Mouse (Mus musculus) limb, embryonic 12.5 days (tissue): Measurements from ENCODE around the gene Btbd8. TPM values are rescaled to one million over a fixed set of nuclear protein-coding genes. Genes with fewer than 3 reads are reported as not detected.

ENCODE experiments used
- ATAC-seq: fragments of 200-750 bp; cut with Nextera tagmentation; 2 replicates; pipeline ENCODE4 v1.8.0; 2017; ENCODE audit warnings: low read depth, moderate TSS enrichment; ENCODE audit not compliant: insufficient number of reproducible peaks, insufficient read depth, low FRiP score, low TSS enrichment
- H3K27ac ChIP-seq: fragments of 300-500 bp; sonication (generic); 2 replicates; pipeline ENCODE4 v1.5.1; 2016; ENCODE audit warnings: mild to moderate bottlenecking, moderate library complexity
- H3K27me3 ChIP-seq: fragments of 300-500 bp; sonication (generic); 2 replicates; pipeline ENCODE4 v1.6.1; 2016; ENCODE audit warnings: mild to moderate bottlenecking, moderate library complexity
- H3K36me3 ChIP-seq: fragments of 300-500 bp; sonication (generic); 2 replicates; pipeline ENCODE4 v1.6.1; 2016; ENCODE audit warnings: mild to moderate bottlenecking, moderate library complexity
- H3K4me1 ChIP-seq: fragments of 300-500 bp; sonication (generic); replicated peaks from 2 replicates; pipeline ENCODE4 v1.6.1; 2016
- H3K4me2 ChIP-seq: fragments of 300-500 bp; sonication (generic); 2 replicates; pipeline ENCODE4 v1.6.1; 2016; ENCODE audit warnings: mild to moderate bottlenecking, moderate library complexity
- H3K4me3 ChIP-seq: fragments of 300-500 bp; sonication (generic); replicated peaks from 2 replicates; pipeline ENCODE4 v1.5.1; 2016; ENCODE audit warnings: mild to moderate bottlenecking
- H3K9ac ChIP-seq: fragments of 300-500 bp; sonication (generic); replicated peaks from 2 replicates; pipeline ENCODE4 v1.6.1; 2016; ENCODE audit warnings: mild to moderate bottlenecking, moderate library complexity
- H3K9me3 ChIP-seq: fragments of 300-500 bp; sonication (generic); 2 replicates; pipeline ENCODE4 v1.6.1; 2016; ENCODE audit warnings: mild to moderate bottlenecking, moderate library complexity
- WGBS: fragments of 180-500 bp; shearing (Covaris S2); methylation state at CpG from one replicate; pipeline ENCODE4 v1.1.7; 2016; 5-methylcytosine and 5-hydroxymethylcytosine counted together
- polyA plus RNA-seq: library from polyadenylated mRNA; unstranded; fragments of >200 nt; fragmentation: Nextera tagmentation; extraction: Ambion mirVana; gene quantifications from 2 replicates; pipeline ENCODE4 v1.2.1, GENCODE M21; 2016

The Btbd8 gene
- polyA plus RNA-seq, 1 experiment from 2014 or later = 6.7 TPM

DNA sequence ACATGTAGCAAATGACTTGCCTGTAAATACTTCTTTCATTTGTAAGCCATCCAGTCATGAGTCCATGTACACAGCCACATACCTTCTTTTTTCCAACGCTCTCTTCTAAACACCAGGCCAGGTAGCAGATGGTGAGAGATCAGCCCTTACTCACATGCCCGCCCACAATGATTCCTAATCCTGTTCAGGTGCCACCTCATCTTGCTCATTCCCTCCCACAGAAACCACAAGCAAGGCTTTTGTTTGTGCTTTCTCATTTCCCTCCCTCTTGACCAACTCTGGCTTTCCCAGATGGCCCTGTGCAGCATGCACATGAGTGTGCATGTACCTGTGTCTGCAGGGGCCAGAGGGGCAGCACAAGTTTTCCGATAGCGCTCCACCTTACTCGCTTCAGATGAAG lies 12.5 kb downstream of the Btbd8 start:
- 95% methylated on average over 5 of the region's 5 CpGs for WGBS
- no peaks in the 10 kb centered on the region for H3K27me3 ChIP-seq
- H3K4me2 ChIP-seq = no peak overlapping the region
- H3K4me3 ChIP-seq = no peak overlapping the region
- H3K4me1 ChIP-seq = no peaks in the 10 kb centered on the region
- H3K9me3 ChIP-seq = no peaks in the 10 kb centered on the region
- H3K9ac ChIP-seq = no peak overlapping the region
- peaks cover 9% of the 10 kb centered on the region; the same call in 1 of the 2 replicates for H3K36me3 ChIP-seq
- ATAC-seq = no peak
- H3K27ac ChIP-seq = no peak overlapping the region

DNA sequence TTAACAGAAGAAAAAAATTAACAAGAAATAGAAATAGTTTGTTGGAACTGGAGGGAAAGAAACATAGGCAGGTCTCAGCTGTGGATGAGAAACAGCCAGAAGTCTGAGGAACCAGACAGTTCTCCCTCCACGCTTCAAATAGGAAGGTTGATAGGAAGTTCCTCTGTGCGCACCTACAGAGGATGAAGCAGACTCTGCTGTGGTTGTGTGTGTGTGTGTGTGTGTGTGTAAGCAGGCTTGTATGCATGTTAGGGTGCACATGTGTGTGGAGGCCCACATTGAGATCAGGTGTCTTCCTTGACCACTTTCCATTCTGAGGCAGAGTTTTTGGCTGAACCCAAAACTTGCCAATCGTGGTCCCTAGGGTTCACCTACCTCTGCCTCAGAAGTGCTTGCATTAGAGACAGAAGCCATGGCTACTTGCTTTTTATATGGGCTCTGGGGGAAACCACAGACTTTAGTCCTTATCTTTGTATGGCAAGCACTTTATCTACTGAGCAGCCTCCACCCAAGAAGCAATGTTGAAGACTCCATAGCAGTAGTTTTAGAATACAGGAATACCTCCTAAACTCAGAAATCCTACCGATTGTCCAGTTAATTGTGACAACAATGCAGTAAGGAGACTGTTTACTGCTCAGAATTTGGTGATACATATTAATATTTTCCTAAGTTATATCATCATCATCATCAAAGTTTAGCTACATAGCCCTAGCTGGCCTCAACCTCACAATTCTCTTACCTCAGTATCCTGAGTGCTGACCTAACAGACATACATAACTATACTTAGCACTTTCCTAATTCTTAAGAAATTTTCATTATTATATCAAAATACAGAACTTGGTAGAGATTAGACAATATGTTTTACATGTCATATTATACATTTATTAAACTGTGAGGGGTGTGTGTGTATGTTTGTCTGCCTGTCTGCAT lies 24.6 kb downstream of the Btbd8 start:
- Histone ChIP-seq H3K27me3 (no peaks in the 10 kb centered on the region), H3K27ac (no peak overlapping the region), H3K36me3 (no peaks in the 10 kb centered on the region; the same call in 1 of the 2 replicates), H3K4me2 (no peak overlapping the region), H3K4me3 (no peak overlapping the region), H3K4me1 (no peaks in the 10 kb centered on the region), H3K9me3 (no peaks in the 10 kb centered on the region), H3K9ac (no peak overlapping the region)
- ATAC-seq = no peak
- WGBS = 86% methylated on average over 4 of the region's 4 CpGs

- H3K36me3 ChIP-seq = peaks cover 10% of the 10 kb centered on the region
- H3K27me3 ChIP-seq = no peaks in the 10 kb centered on the region
- ATAC-seq = no peak
- no peak overlapping the region for H3K4me2 ChIP-seq
- 61% methylated on average over 5 of the region's 5 CpGs for WGBS
- H3K4me3 ChIP-seq = no peak overlapping the region
- H3K27ac ChIP-seq = no peak overlapping the region
- H3K9ac ChIP-seq = no peak overlapping the region
- H3K9me3 ChIP-seq = no peaks in the 10 kb centered on the region
- H3K4me1 ChIP-seq = no peaks in the 10 kb centered on the region
Measured at GRCm38 (mm10) chr5:107466501-107466900, 28.7 kb downstream of the Btbd8 start.

DNA sequence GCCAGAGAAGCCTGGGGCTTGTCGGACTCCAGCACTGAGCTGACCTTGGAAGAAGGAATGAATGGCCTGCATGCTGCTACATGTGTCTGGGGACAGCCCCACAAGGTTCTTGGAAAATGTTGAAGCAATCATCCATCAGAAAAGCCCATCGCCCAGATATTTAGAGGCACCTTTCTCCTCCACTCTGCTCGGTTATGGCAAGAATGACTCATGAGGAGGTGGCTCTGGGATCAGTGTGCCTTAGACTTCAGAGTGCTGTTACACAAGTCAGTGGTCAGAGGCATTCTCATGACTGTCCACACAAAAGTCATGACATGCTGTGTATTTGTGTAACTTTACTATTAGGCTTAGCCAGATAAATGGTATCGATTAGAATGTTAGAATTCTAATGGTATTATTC lies 29.3 kb downstream of the Btbd8 start:
- WGBS = 81% methylated on average over 4 of the region's 4 CpGs

GRCm38 (mm10) chr5:107470600-107471329 lies 33.0 kb downstream of the Btbd8 start:
- H3K4me2 ChIP-seq = no peak overlapping the region
- H3K9me3 ChIP-seq = 0 out of 2 replicates have a peak, but pooled peaks cover 8% of the 10 kb centered on the region
- WGBS = 77% methylated on average over 10 of the region's 10 CpGs
- no peaks in the 10 kb centered on the region for H3K27me3 ChIP-seq
- H3K36me3 ChIP-seq = peaks cover 24% of the 10 kb centered on the region
- H3K27ac ChIP-seq = no peak overlapping the region
- no peak overlapping the region for H3K4me3 ChIP-seq
- no peak overlapping the region for H3K9ac ChIP-seq
- ATAC-seq = no peak
- H3K4me1 ChIP-seq = no peaks in the 10 kb centered on the region

More for the DNA sequence above, 29.3 kb downstream of the Btbd8 start:
- Histone ChIP-seq H3K27ac (no peak overlapping the region), H3K36me3 (peaks cover 12% of the 10 kb centered on the region), H3K27me3 (no peaks in the 10 kb centered on the region), H3K4me3 (no peak overlapping the region), H3K4me1 (no peaks in the 10 kb centered on the region), H3K9ac (no peak overlapping the region), H3K9me3 (no peaks in the 10 kb centered on the region), H3K4me2 (no peak overlapping the region)
- ATAC-seq = no peak

DNA sequence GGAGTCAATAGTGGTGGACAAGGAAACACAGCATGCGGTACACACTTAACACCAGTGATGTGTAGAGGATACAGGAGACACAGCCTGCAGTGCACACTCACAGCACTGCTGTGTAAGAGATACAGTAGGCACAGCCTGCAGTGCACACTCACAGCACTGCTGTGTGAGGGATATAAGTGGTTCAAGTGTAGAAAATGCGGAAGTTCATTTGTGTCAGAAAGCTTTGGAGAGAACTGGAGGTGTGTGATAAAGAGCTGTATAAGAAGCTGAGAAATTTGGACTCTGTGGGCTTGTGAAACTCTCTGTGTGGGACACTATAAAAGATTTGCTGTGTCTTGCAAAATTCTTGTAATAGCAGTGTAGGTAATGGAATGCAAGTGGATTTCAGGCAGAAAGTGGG lies 42.4 kb downstream of the Btbd8 start:
- WGBS = 95% methylated on average over 2 of the region's 2 CpGs
- Histone ChIP-seq H3K27ac (no peak overlapping the region), H3K4me1 (no peaks in the 10 kb centered on the region), H3K4me3 (no peak overlapping the region), H3K4me2 (no peak overlapping the region), H3K9ac (no peak overlapping the region), H3K9me3 (0 out of 2 replicates have a peak, but pooled peaks cover 3% of the 10 kb centered on the region), H3K36me3 (peaks cover 4% of the 10 kb centered on the region; the same call in 1 of the 2 replicates), H3K27me3 (no peaks in the 10 kb centered on the region)
- ATAC-seq = no peak

GRCm38 (mm10) chr5:107488996-107489395 lies 51.2 kb downstream of the Btbd8 start:
- no peak overlapping the region for H3K27ac ChIP-seq
- no peaks in the 10 kb centered on the region for H3K9me3 ChIP-seq
- no peaks in the 10 kb centered on the region for H3K27me3 ChIP-seq
- H3K4me2 ChIP-seq = no peak overlapping the region
- WGBS = 61% methylated on average over 4 of the region's 4 CpGs
- peaks cover 11% of the 10 kb centered on the region for H3K36me3 ChIP-seq
- no peak overlapping the region for H3K9ac ChIP-seq
- no peak for ATAC-seq
- no peaks in the 10 kb centered on the region for H3K4me1 ChIP-seq
- no peak overlapping the region for H3K4me3 ChIP-seq

- Histone ChIP-seq H3K4me1 (no peaks in the 10 kb centered on the region), H3K9me3 (0 out of 2 replicates have a peak, but pooled peaks cover 4% of the 10 kb centered on the region), H3K27ac (no peak overlapping the region), H3K4me2 (no peak overlapping the region), H3K9ac (no peak overlapping the region), H3K36me3 (peaks cover 15% of the 10 kb centered on the region), H3K4me3 (no peak overlapping the region), H3K27me3 (no peaks in the 10 kb centered on the region)
- WGBS = 78% methylated on average over 9 of the region's 9 CpGs
- no peak for ATAC-seq
Measured at GRCm38 (mm10) chr5:107491036-107491435, 53.2 kb downstream of the Btbd8 start.

GRCm38 (mm10) chr5:107492471-107492870 lies 54.7 kb downstream of the Btbd8 start:
- no peak for ATAC-seq
- H3K9me3 ChIP-seq = 0 out of 2 replicates have a peak, but pooled peaks cover 4% of the 10 kb centered on the region
- WGBS = 90% methylated on average over 2 of the region's 2 CpGs

GRCm38 (mm10) chr5:107494759-107495158 lies 57.0 kb downstream of the Btbd8 start:
- Histone ChIP-seq H3K9me3 (0 out of 2 replicates have a peak, but pooled peaks cover 4% of the 10 kb centered on the region), H3K9ac (no peak overlapping the region), H3K36me3 (peaks cover 15% of the 10 kb centered on the region), H3K4me2 (no peak overlapping the region), H3K4me1 (peaks cover 9% of the 10 kb centered on the region), H3K27ac (no peak overlapping the region), H3K4me3 (no peak overlapping the region), H3K27me3 (no peaks in the 10 kb centered on the region)
- WGBS = 95% methylated on average over 5 of the region's 5 CpGs
- no peak for ATAC-seq

More at GRCm38 (mm10) chr5:107492471-107492870, 54.7 kb downstream of the Btbd8 start:
- Histone ChIP-seq H3K4me3 (no peak overlapping the region), H3K36me3 (peaks cover 15% of the 10 kb centered on the region), H3K27ac (no peak overlapping the region), H3K9ac (no peak overlapping the region), H3K4me1 (no peaks in the 10 kb centered on the region; the same call in 1 of the 2 replicates), H3K4me2 (no peak overlapping the region), H3K27me3 (no peaks in the 10 kb centered on the region)

DNA sequence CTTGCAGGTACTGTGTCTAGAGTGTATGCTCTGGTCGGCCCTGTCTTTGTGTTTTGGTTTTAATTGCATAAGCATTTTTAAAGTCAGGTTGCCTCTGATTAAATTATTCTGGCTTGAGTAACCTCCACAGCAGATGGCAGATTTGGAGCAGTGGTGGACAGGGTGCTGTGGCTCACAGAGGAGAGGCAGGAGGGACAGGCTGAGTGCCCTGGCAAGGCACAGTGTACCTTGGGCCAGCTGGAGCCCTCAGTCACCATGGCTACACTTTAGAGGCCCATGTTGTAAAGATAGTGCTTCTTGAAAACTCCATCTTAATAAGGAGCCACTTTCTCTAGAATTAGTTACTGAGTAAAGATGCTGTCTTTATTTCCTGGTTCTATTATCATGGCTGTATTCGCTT lies 58.2 kb downstream of the Btbd8 start:
- Histone ChIP-seq H3K9me3 (0 out of 2 replicates have a peak, but pooled peaks cover 4% of the 10 kb centered on the region), H3K4me2 (no peak overlapping the region), H3K9ac (no peak overlapping the region), H3K4me3 (no peak overlapping the region), H3K27me3 (no peaks in the 10 kb centered on the region), H3K4me1 (peaks cover 9% of the 10 kb centered on the region), H3K27ac (no peak overlapping the region), H3K36me3 (peaks cover 15% of the 10 kb centered on the region)
- 89% methylated on average over 2 of the region's 2 CpGs for WGBS
- no peak for ATAC-seq
